ENCODE assay signal across 9 mouse cellular contexts in genomic region chr8:13602621-13603020, GRCm38 (mm10). TPM values are rescaled to one million over a fixed set of nuclear protein-coding genes. Genes with fewer than 3 reads are reported as not detected.
DNase-seq lines count a peak whose midpoint lies in the region; TF ChIP-seq lines count a peak whose summit lies in the region.
"Had no signal": no experiment of that assay in that cellular context is flagged by ENCODE, and none has a peak within 500 bp of the region (broad histone marks: within the 10 kb centered on the region; RNA-seq: fewer than 3 reads in every experiment).

No protein-coding gene starts in this region.

- intact Hi-C loops in left cerebral cortex, postnatal 14 days (cut with DNase I) = loop anchor here (5.0 kb wide), 1 partner anchor 75 kb away; the partner anchor contains the start of gene Rasa3

- peaks cover 6% of the 10 kb centered on the region; the same call in 1 of the 2 replicates for H3K27me3 ChIP-seq in E14TG2a.4 (ENCODE audit: insufficient read depth, low read length)
- H3K27me3 ChIP-seq in embryonic facial prominence, embryonic 10.5 days (replicated peaks; ENCODE audit: low read depth, poor library complexity, severe bottlenecking) = no peaks in the 10 kb centered on the region
- H3K27me3 ChIP-seq: Patski had no signal

- H3K4me3 ChIP-seq in E14TG2a.4 (replicated peaks; ENCODE audit: low read length) = peak overlapping the region; percentile 45; the same call in 1 of the 2 replicates
- H3K4me3 ChIP-seq in embryonic facial prominence, embryonic 10.5 days = no peak overlapping the region

- WGBS in embryonic facial prominence, embryonic 10.5 days = 56% methylated on average over 8 of the region's 8 CpGs

- peaks cover 26% of the 10 kb centered on the region for H3K4me1 ChIP-seq in E14TG2a.4 (replicated peaks; ENCODE audit: low read depth, low read length)
- H3K4me1 ChIP-seq in embryonic facial prominence, embryonic 10.5 days = peaks cover 4% of the 10 kb centered on the region; the same call in 1 of the 2 replicates

- H3K36me3 ChIP-seq in E14TG2a.4 (ENCODE audit: insufficient read depth, low read length) = no peaks in the 10 kb centered on the region
- peaks cover 32% of the 10 kb centered on the region for H3K36me3 ChIP-seq in embryonic facial prominence, embryonic 10.5 days (replicated peaks)

- DNase-seq in cerebellum, postnatal 10 days = peak; percentile 79 to 85
- no peak for DNase-seq in cerebellum, adult 11-12 months
- peak; percentile 63 to 67 for DNase-seq in left cerebral cortex, postnatal 14 days (ENCODE audit: low spot score in 2 of 2)
- DNase-seq in left cerebral cortex, adult 8-10 months (ENCODE audit: low spot score in 2 of 2) = no peak
- peak; percentile 58 for DNase-seq in embryonic facial prominence, embryonic 10.5 days (ENCODE audit: low spot score)
- DNase-seq in naive thymus-derived CD4-positive, alpha-beta T cell, adult 2 months (ENCODE audit: low read depth) = peak; percentile 71
- DNase-seq in kidney, adult 11 months = no peak

- TF ChIP-seq CTCF in E14TG2a.4 (conservative IDR thresholded peaks at IDR 0.05; ENCODE audit: low read length) = peak; percentile 83

- no peak overlapping the region for H3K27ac ChIP-seq in embryonic facial prominence, embryonic 10.5 days (replicated peaks)

- no peaks in the 10 kb centered on the region for H3K9me3 ChIP-seq in E14TG2a.4 (ENCODE audit: low read length)
- 0 out of 2 replicates have a peak, but pooled peaks cover under 1% of the 10 kb centered on the region for H3K9me3 ChIP-seq in embryonic facial prominence, embryonic 10.5 days

RNA-seq across cellular contexts. Expression of gene 1700029H14Rik, which starts 40.4 kb away (rescaled TPM):
- total RNA-seq in left cerebral cortex, postnatal 14 days (2021) = not detected
- total RNA-seq in left cerebral cortex, adult 8-10 months (2022) = not detected
- not detected in 2 replicates for polyA plus RNA-seq in embryonic facial prominence, embryonic 10.5 days (2016; fragmentation: Nextera tagmentation; extraction: Ambion mirVana)
- polyA plus RNA-seq: Patski had no signal

Comparison
In these comparisons a context has a peak if more than half of its experiments do, and no peak if none do; other contexts are left out.
1. DNase-seq: peak in cerebellum, postnatal 10 days (2 of 2), left cerebral cortex, postnatal 14 days (2 of 2), embryonic facial prominence, embryonic 10.5 days (single experiment) and naive thymus-derived CD4-positive, alpha-beta T cell, adult 2 months (single experiment); none in cerebellum, adult 11-12 months (single experiment), left cerebral cortex, adult 8-10 months (0 of 2) and kidney, adult 11 months (single experiment).